Mouse (Mus musculus) adipose tissue, adult 10 weeks (tissue): ENCODE measurements around the gene Tnfrsf1b. TPM values are rescaled to one million over a fixed set of nuclear protein-coding genes. Genes with fewer than 3 reads are reported as not detected.

Experiments
- polyA plus RNA-seq: library from polyadenylated mRNA; stranded (reverse); fragments of 350-450 nt; fragmentation: Illumina TruSeq; extraction: RNeasy Lipid Tissue Mini Kit (QIAGEN cat#74804); gene quantifications from one replicate; pipeline ENCODE4 v1.2.3, GENCODE M21; 2014; ENCODE audit warnings: low read depth, low replicate concordance

The Tnfrsf1b gene
- polyA plus RNA-seq: 21.9 TPM

DNA sequence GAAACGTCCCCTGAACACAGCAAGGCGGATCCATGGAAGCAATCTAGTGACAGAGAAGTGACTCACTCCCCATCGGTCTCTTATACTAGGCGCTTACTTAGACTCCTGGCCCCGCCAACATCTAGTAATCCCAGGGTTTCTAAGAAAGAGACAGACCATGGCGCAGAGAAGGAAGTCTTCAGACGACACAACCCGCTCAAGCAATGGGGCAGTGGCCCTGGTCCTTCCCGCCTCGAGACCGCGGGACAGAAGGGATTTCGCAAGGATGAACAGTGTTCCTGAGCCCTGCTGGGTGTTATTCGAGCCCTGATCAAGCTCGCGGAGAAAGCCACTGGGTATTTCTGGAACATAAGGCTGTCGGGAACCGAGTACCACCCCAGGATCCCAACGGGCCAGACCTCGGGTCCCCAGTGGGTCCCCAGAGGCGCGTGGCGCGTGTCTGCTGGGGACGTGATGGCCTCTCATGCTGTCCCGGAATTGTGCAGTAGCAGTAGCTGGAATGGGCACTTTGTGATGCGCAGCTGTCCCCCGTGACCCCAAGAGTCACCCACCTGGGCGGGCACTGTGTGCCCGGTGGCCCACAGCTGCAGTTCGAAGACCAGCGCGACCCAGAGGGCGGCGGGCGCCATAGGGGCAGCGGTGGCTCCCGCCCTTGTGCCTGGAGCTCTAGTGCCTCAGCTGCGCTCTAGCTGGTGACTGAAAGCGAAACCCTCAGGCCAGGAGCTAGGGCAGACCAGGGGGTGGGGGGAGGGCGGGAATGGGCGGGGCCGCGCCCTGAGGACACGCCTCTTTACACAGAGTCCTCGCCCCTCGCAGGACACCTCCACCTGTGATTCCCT lies at the start of gene Tnfrsf1b:
Gene Tnfrsf1b, minus strand, starts transcription at position 698 of the 839 bp plus-strand sequence.

DNA sequence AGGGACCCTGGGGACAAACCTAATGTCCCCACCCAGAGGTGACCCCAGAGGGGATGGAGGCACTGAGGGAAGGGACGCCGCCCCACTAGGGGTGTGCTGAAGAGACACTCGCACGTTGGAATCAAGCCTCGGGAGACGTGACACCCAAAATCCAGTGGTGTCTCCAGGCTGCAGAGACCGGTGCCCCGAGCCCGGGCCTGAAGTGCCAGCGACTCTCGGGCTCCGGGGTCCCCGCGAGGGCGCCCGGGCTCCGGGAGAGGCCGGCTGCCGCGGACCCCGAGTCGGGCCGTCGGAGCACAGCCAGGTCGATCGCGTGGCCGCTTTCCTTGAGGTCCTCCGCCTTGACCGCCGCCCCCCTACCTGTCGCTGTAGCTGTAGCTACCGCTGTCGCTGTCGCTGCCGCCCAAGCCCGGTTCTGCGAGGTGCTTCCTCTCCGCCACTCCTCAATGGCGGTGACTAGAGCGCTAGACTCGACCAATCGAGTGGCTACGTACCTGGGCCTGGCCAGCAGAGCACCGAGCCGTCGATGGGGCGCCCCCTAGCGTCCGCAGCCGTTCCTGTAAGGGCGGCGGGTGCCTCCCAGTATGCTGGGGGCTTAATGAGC lies 52.0 kb downstream of the Tnfrsf1b start, which contains the start of gene Vps13d:
Gene Vps13d, minus strand, starts transcription at position 447 of the 604 bp plus-strand sequence.

Other genes starting within 250 kb of the Tnfrsf1b start
- 63.8 TPM for gene Vps13d, start 51.9 kb downstream of the Tnfrsf1b start, polyA plus RNA-seq
- 0.36 TPM for gene Tnfrsf8, start 68.3 kb upstream of the Tnfrsf1b start, polyA plus RNA-seq